Mouse (Mus musculus): ENCODE measurements at regions not wholly inside any gene's neighbourhood (a gene's known extent, or its start where the extent isn't known, plus 50 kb on each side); places are given as distances from the start of the nearest gene placed in this dataset.

DNA sequence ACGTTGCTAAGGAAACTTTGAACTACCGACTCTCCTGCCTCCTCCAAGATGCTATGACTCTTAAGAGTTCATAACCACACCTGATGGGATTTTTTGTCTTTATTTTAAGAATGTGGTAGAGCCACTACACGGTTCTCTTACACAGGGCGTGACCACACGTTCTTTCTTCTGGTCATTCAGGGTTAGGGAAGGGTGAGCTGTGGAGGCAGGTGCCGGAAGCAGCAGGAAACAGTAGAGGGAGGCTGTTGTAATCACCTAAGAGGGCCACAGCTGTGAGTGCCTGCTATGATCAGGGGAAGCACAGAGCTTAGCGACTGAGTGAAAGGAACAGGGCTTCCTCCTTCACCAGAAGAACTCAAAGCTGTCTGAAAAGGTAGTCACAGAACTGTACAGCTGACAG is 50.6 kb upstream of the Larp1 start:
- no peak for DNase-seq

DNA sequence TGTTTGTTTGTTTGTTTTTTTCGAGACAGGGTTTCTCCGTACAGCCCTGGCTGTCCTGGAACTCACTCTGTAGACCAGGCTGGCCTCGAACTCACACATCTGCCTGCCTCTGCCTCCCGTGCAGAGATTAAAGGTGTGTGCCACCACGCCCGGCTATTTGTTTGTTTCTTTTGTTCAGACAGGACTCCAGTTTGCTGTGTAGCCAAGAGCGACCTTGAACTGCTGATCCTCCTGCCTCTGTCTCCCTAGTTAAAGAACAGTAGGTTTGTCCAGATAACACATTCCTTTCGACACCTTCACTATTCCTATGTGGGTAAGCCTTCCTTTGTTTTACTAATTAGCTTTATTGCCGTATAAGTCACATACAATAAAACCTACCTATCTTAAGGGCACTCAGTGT is 52.0 kb upstream of the Larp1 start:
- DNase-seq: no peak

DNA sequence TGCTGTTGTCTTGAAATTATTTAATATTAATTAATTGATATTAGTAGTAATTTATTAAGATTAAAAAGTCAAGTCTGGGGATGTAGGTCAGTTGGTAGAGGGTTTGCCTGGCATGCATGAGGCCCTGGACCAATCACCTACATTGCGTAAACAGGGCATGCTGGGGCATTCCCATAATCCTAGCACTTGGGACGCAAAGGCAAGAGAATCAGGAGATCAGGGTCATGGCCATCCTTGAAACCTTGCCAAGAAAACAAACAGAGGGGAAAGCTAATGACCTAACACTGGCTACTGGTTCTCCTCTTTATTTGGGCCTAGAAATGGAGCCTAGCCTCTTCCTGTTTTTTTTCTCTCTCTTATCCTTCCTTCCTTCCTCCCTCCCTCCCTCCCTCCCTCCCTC is 52.8 kb upstream of the Larp1 start:
- no peak for DNase-seq

DNA sequence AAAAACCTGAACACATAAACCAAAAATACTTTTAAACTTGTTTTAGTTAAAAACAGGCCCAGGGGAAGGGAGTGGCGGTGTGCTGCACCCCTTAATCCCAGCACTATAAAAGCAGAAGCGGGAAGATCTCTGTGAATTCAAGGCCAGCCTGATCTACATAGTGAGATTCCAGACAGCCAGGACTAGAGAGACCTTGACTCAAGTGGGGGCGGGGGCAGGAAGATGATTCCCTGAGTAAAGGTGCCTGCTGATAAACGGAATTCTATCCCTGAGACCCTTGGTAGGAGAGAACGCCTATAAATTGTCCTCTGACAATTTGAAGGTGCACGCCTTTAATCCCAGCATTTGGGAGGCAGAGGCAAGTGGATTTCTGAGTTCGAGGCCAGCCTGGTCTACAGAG is 53.4 kb upstream of the Larp1 start:
- DNase-seq: no peak

DNA sequence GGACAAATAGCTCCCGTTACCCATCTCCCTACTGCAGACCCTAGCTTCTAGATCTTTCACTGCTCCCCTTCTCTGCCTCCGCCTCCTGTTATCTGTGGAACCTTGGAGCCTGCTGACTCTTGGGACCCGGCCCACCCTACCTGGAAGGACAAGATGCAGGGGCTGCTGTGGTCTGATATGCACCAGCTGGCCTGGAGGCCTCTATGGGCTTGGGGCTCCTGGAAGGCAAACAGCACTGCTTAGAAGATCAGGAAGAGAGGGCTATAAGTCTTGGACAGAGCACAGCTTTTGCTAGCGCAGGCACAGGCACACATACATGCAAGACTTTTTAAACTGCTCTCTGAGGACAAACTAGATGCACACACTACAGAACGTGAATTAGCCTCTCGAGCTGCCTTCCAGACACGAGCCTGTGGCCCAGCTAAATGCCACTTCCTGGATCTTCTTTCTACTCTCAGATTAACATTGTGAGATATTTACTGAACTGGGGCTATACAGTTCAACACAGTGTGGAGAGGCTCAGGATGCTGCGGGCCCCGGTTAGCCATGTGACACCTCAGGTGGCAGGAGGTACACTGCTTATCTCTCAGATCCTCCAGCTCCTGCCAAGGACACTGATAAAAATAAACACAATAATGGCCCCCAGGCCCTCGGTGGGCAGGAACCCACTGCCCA is 54.2 kb upstream of the Larp1 start:
- DNase-seq: no peak

DNA sequence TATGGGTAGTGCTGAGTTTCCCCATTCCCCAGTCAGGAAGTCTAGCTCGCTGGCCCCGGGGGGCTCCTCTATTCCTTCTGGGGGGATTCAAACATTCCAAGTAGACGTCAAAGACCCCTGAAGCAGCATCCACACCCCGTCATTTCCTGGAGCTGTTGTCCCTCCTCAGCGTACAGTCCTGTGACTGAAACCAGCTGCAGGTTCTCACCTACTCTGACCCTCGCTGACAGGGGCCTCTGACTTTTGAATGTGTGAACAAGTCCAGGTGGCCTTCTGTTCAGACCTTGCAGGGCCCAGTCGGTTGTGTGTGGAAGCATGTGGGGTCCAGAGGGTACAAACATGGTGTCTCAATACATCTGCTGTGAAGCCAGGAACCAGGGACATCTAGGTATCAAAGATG is 55.2 kb upstream of the Larp1 start:
- DNase-seq: no peak

DNA sequence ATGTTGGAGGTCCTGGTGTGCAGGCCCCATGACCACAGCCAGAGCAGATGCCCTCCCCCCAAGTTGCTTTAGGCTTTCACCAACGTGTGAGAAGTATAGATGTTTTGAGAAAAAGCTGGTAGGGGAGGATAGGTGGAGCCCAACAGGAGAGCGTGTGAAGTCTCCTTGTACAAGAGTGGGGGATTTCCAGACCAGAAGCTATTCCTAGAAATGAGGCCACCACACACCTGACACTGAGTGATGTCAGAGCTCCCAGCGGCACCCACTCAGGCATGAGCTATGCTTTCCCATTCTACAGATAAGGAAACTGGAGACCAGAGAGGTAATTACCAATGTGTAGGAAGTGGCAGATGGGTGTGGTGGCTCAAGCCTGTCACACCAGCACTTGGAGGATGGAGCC is 56.2 kb upstream of the Larp1 start:
- DNase-seq: no peak

DNA sequence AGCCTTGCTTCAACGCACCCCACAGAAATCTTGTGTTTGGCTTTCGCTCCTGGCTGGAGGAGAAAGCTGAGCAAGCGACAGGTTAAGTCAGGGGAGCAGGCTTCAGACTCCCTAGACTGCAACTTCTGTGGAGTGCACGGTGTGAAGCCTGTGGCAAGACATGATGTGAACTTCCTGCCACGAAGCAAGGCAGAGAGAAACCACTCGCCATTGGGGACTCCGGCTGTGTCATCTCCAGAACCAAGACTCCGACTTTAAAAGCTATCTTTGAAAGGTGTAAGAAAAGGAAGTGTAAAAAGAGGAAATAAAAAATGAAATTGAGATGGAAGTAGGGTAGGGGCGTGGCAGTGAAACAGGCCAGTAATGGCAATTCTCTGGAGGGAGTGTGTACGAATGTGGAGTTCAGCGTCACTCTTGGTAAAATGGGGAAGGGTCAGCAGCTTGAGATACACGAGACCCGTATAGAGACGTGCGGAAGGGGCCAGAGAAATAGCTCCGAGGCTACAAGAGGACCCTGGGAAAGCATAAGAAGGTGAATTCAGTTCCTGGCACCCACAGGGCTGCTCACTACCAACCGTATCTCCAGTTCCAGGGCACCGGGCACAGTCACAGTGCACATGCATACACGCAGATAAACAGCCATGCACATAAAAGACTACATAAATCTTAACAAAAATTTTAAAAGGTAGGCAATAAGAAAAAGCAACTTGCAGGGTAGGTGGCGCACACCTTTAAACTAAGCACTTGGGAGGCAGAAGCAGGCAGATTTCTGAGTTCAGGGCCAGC is 57.1 kb upstream of the Larp1 start:
- no peak for DNase-seq

DNA sequence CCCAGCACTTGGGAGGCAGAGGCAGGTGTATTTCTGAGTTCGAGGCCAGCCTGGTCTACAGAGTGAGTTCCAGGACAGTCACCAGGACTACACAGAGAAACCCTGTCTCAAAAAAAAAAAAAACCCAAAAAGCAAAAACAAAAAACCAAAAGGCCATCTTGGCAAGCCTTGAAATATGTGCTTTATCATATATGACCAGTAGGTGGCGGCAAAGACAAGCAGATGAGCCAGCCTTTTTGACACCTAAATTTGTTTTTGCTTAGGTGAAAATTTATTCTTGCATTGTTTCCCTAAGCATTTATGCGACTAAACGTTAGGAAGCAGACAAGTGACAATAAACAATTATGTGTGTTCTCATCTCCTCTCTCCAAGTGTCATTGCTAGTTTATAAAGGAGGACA is 57.9 kb upstream of the Larp1 start:
- no peak for DNase-seq

DNA sequence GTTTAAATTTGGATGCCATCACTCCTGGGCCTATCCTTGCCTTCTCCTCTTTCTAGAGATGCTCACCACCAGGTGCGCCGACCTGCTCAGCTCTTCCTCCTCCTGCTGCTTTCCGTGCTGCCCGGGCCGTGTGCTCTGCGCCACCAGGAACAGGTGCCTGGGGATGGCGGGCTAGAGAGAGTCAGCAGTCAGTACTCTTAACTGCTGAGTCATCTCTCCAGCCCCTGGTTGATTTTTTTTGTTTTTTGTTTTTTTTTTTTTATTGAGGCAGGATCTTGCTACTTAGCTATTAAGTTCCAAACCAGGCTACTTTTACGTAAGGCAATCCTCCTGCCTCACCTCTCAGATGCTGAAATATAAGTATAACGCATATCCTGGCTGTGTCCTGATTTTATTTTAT is 59.8 kb upstream of the Larp1 start:
- DNase-seq: no peak

DNA sequence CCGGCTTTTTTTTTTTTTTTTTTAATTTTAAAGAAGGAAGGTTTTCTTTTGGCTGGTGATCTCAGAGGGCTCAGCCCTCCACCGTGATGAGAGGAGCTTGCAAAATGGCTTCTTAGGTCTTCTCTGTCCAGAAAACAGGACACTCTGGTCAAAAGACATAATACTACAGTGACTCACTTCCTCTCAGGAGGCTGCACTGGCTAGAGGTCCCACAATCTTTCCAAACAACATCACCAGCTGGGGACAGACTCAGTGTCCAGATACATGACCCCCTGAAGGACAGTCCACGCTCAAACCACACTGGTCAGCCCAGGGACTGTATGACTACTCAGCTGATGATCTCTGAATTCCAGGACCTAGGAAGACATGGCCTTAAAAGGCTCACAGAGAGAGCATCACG is 61.5 kb upstream of the Larp1 start:
- DNase-seq: no peak

DNA sequence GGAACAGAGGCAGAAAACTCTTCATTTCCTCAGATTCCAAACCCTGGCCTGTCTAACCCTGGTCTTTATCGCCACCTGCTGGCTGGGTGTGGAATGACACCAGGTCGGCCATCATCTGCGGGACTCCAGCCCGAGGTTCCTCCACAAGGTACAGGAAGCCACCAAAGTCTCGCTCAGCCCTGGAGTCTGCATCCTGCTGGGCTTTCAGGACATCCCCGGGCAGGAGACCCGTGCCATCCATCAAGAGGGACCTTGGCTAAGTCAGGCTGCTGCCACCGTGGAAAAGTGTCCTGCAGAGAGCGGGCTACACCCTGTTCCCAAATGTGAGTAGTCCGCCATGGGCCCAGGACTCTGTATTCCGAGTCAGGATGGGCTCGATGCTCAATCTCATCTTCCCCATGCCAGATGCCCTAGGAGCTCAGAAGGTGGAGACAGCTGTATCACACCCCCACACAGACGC is 74.4 kb upstream of the Larp1 start:
- peak; percentile 56 for DNase-seq

DNA sequence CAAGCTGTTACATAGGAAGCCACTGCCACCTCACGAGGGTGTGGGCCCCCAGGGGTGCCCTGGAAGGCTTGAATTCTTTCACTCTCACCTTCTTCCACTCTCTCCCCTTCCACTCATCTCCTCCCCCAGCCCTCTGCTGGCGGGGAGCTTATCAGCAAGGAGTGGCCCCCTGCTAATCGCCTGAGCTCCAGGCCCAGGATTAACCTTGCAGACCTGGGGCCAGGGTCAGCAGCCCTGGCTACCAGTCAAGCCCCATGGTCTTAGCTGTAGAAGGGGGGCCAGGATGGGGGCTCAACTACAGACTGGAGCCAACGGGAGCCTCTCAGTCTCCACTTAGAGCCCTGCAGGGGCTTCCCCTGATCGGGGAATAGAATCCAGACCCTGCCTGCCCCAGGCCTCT is 75.8 kb upstream of the Larp1 start:
- no peak for DNase-seq

DNA sequence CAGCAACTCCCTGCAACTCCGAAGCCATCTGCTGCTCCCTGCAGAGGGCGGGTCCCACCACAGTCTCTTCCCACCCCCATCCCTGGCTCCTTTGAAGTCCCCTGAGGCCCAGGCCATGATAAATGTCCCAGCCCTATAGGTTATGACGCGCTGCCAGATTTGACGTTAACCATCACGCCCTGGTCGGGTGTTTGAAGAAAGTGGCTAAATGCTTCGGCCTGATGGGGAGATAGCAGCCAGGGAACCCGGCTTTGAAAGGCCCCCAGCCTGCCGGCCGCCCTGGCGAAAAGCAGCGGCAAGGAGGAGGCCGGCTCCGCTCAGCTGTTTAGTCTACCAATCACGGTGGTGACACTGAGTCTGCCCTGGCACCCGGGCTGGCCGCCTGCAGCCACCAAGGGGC is 79.4 kb upstream of the Larp1 start:
- DNase-seq: no peak

DNA sequence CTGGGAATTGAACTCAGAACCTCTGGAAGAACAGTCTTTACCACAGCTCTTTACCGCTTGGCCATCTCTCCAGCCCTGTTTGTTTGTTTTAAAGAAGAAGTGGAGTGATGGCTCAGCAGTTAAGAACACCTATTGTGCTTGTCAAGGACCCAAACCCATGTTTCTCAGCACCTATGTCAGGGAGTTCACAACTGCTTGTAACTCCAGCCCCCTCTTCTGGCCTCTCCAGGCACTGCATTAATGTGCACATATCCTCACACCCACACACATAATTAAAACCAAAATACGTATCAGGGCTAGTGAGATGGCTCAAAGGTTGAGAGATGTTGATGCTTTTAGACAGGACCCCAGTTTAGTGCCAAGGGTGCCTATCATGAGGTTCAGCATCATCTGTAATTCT is 87.6 kb upstream of the Hand1 start:
- DNase-seq: no peak

DNA sequence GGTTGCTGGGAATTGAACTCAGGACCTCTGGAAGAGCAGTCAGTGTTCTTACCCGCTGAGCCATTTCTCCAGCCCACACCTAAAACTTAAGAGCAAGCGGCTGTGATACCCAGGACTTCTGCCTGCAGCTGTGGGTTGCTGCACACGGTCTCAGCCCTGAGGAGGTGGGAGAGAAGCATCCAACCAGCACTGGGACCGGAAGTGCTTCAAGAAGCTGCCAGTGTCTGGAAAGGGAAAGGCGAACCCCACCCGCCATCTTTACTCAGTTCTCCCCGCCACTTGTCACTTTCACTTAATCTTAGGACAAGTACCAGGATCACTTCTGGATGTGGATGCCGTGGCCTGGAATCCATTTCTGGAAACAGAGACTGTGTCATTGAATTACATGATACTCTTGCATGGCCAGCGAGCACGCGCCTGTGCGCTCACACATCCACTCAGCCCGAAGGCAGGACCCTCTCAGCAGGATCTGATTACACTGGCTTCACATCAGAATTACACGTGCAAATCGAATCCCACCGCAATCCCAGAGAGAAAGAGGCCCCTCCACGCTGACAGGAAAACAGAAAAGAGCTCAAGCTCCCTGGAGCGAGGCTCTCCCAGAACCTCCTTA is 85.9 kb upstream of the Hand1 start:
- DNase-seq: no peak

DNA sequence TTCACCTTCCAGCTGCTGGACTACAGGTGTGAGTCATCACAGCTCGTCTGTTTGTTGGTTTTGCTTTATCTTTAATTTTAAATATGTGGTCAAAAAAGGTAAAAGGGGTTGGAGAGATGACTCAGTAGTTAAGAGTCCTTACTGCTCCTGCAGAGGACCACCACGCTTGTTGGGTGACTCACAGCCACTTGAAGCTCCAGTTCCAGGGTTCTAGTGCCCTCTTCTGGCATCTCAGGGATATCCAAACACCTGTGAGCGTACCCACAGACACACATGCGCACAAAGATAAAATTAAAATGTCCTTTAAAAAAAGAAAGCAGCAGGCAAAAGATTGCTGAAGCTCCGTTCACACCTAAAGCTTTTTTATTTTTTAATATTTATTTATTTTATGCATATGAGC is 85.4 kb upstream of the Hand1 start:
- no peak for DNase-seq

DNA sequence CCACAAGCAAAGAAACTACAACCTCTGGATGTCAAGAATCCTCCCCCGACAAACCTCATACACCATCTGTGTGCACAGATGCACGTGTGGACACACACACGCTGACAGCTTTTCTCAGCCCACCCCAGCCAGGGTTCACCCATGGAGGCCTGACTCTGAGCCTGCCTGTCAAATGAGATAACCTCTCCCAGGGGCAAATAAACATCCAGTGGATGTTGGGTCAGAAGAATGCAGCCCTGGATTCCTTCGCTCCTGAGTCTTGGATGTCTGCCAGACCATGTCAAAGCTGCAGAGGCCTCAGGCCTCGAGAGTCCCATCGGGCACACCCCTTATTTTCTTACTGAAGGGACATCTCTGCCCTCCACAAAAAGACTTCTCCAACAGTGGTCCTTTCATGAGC is 83.4 kb upstream of the Hand1 start:
- DNase-seq: no peak

DNA sequence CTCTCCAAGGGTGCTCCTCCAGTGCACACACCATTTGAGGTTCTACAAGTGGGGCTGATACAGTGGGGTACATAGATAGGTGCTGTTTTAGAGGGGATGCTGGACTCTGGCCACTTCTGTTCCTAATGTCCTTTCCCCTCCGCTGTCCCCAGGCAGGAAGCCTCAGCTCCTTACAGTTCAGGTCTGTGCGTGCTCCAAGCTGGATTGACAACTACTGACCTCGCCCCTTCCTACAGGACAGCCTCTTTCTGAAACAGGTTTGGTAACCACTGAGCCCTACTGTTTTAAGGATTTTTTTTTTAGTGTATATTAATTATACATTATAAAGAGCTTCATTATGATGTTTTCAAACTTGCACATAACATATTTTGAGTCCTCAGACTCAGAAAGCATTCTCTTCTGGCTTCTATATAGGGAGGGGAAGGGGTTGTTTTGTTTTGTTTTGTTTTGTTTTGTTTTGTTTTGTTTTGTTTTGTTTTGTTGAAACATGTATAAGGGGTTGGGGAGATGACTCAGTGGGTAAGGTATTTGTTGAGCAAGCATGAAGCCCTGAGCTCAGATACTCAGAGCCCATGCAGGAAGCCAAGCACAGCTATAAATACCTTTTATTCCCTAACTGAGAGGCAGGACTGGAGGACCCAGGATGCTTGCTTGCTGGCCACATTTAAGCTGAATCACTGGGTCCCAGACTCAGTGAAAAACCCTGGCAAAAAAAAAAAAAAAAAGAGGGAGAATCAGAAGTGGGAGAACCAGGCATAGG is 81.4 kb upstream of the Hand1 start:
- no peak for DNase-seq

DNA sequence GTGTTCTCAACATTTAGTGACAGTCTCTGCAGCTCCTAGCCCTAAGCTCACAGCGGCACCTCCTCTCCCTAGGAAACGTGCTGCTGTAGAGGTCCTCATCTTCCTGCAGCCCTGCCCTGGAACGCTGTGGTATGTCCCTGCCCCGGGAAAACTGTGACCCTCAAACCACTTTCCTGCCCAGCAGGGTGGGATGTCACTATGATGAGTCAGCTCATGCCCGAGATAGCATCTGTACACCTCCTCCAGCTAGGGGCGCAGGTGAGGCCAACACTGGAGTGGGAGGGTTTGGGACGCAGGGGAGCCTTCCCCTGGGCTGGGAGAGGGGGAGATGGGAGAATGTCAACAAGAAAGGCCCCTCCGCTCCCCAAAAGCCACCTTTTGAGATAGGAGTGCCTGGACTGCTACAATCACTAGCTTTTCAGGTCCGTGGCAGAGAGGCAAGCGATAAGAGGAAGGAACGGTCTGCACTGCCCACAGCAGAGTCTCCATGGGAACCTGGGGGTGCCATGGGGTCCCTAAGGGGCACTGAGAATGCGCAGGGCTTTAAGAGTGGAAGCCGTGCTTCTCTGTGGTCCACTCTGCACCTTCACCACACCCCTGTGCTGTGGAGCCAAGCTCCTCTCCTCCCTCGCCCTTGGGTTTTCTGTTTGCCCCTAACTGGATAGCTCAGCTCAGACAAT is 80.5 kb upstream of the Hand1 start:
- DNase-seq: no peak

DNA sequence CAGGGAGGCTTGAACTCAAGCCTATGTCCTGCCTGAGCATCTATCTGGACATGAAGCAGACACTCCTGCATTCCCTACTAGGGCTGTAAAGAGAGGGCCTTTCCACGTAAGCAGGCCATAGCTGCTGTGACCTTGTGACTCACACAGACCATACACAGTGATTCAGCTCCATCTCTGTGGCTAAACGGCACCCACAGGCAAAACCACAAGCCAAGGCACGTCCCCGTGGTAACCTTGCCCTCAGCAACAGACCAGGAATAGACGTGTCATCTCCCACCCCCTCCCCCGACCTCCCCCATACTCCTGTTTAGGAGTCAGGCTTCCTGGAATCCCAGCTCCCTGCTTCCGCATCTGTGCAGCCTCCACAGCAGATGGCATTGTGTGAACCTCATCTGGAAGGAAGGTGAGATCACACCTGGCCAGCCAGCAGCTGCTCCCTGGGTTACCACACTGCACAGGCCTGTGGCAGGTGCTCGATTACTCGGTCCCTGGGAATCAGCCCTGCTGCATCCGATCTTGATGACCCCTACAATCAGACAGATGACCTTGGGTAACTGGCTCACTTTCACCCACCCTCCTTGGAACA is 79.2 kb upstream of the Hand1 start:
- DNase-seq: no peak

DNA sequence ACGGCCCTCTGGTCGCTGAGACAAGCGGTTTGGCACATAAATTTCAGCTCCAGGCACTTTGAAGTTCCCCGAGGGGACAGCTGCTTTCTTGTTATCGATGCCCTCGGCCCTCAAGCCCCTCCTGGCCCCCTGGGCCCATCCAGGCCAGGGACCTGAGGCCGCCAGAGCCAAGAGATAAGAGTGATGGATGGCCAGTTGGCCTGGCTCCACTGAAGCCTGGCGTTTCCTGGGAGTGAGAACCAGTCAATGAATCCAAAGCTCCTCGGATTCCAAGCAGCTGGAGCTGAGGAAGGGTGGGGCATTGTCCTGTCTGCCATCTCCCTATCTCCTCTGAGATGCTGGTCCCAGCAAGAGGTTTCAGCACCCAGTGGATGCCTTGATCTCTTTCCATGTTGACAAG is 71.6 kb upstream of the Hand1 start:
- DNase-seq: no peak

DNA sequence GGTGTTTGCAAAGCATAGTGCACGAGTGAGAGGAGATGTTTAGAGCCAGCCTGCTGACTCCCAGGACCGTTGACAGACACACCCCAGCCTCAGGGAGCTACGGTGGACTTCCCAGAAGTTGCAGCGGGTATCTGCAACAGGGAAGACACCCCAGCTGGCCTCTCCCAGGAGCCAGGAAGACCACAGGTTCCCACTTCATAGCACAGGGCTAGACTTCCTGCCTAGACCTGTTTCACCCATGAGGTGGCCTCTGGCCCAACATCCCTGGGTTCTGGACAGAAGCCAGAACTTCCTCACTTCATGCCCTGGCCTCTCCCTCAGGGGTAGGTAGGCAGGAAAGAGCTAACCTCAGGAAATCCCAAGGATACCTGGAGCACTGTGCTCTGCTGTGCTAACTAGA is 66.7 kb upstream of the Hand1 start:
- DNase-seq: no peak
